Mouse (Mus musculus): ENCODE measurements at regions not wholly inside any gene's neighbourhood (a gene's known extent, or its start where the extent isn't known, plus 50 kb on each side); places are given as distances from the start of the nearest gene placed in this dataset.

- peak; percentile 6 to 29 for DNase-seq (ENCODE audit: low spot score in 2 of 2)
These were observed 103.8 kb upstream of the 4930474N05Rik start for GRCm38 (mm10) chr14:35990951-35991350.
